Mouse (Mus musculus): Measurements from ENCODE around the gene Esrrg.

The Esrrg gene

GRCm38 (mm10) chr1:187710434-187710948 is 101.9 kb downstream of the Esrrg start:
- no peak for DNase-seq

GRCm38 (mm10) chr1:187721035-187721434 is 112.4 kb downstream of the Esrrg start:
- no peak for DNase-seq

GRCm38 (mm10) chr1:187722016-187722415 is 113.4 kb downstream of the Esrrg start:
- no peak for DNase-seq

GRCm38 (mm10) chr1:187724651-187725050 is 116.1 kb downstream of the Esrrg start:
- DNase-seq: no peak

- DNase-seq: no peak
These were observed 116.8 kb downstream of the Esrrg start for GRCm38 (mm10) chr1:187725351-187725750.

- peak; percentile 47 for DNase-seq
These were observed 122.6 kb downstream of the Esrrg start for GRCm38 (mm10) chr1:187731171-187731570.

- no peak for DNase-seq
These were observed 127.9 kb downstream of the Esrrg start for GRCm38 (mm10) chr1:187736507-187736906.

GRCm38 (mm10) chr1:187737296-187737695 is 128.7 kb downstream of the Esrrg start:
- DNase-seq: no peak

- DNase-seq: no peak
These were observed 131.9 kb downstream of the Esrrg start for GRCm38 (mm10) chr1:187740531-187740930.

- no peak for DNase-seq
These were observed 132.7 kb downstream of the Esrrg start for GRCm38 (mm10) chr1:187741306-187741705.

GRCm38 (mm10) chr1:187742071-187742470 is 133.5 kb downstream of the Esrrg start:
- DNase-seq: no peak

GRCm38 (mm10) chr1:187749294-187749693 is 140.7 kb downstream of the Esrrg start:
- no peak for DNase-seq

- DNase-seq: no peak
These were observed 141.3 kb downstream of the Esrrg start for GRCm38 (mm10) chr1:187749931-187750330.

GRCm38 (mm10) chr1:187755528-187755927 is 146.9 kb downstream of the Esrrg start:
- DNase-seq: peak; percentile 81

- no peak for DNase-seq
These were observed 149.4 kb downstream of the Esrrg start for GRCm38 (mm10) chr1:187757981-187758380.

- DNase-seq: peak; percentile 82
These were observed 150.0 kb downstream of the Esrrg start for GRCm38 (mm10) chr1:187758546-187758945.

- peak; percentile 85 for DNase-seq
These were observed 150.9 kb downstream of the Esrrg start for GRCm38 (mm10) chr1:187759536-187759935.

GRCm38 (mm10) chr1:187762641-187763450 is 154.3 kb downstream of the Esrrg start:
- peak; percentile 72 for DNase-seq

GRCm38 (mm10) chr1:187763451-187763755 is 154.8 kb downstream of the Esrrg start:
- peak; percentile 77 for DNase-seq

- DNase-seq: peak; percentile 62
These were observed 155.2 kb downstream of the Esrrg start for GRCm38 (mm10) chr1:187763821-187764220.

GRCm38 (mm10) chr1:187765577-187765976 is 157.0 kb downstream of the Esrrg start:
- DNase-seq: no peak

GRCm38 (mm10) chr1:187767355-187767754 is 158.8 kb downstream of the Esrrg start:
- peak; percentile 58 for DNase-seq

GRCm38 (mm10) chr1:187770234-187770633 is 161.6 kb downstream of the Esrrg start:
- peak; percentile 90 for DNase-seq

GRCm38 (mm10) chr1:187771067-187771466 is 162.5 kb downstream of the Esrrg start:
- no peak for DNase-seq

Measured in kidney, adult 9 months (tissue).